ENCODE assay signal across 17 mouse cellular contexts in genomic region chr2:5319138-5319537, GRCm38 (mm10).
"Had no signal": no experiment of that assay in that cellular context is flagged by ENCODE, and none has a peak within 500 bp of the region (broad histone marks: within the 10 kb centered on the region; RNA-seq: fewer than 3 reads in every experiment).

No protein-coding gene starts in this region.

- ATAC-seq: midbrain, embryonic 16.5 days had no signal

- H3K9ac ChIP-seq: lung, embryonic 14.5 days; midbrain, embryonic 12.5 days; neural tube, embryonic 13.5 days; neural tube, embryonic 15.5 days had no signal

- H3K27ac ChIP-seq: midbrain, embryonic 10.5 days; midbrain, embryonic 12.5 days; neural tube, embryonic 13.5 days; neural tube, embryonic 15.5 days had no signal

- H3K36me3 ChIP-seq: midbrain, embryonic 10.5 days; midbrain, embryonic 12.5 days; neural tube, embryonic 13.5 days; neural tube, embryonic 15.5 days had no signal

- DNase-seq: lung, adult 18-20 months; lung, embryonic 14.5 days; lung, postnatal 10 days; lung, postnatal 4 days; midbrain, embryonic 14.5 days; retina, postnatal 1 day; right cerebral cortex, adult 18-20 months; spleen, adult 18-20 months; thymus, adult 2 months; thymus, postnatal 25 days; thymus, postnatal 4 days had no signal

- H3K4me2 ChIP-seq: lung, embryonic 14.5 days; midbrain, embryonic 12.5 days; neural tube, embryonic 13.5 days; neural tube, embryonic 15.5 days had no signal

- H3K27me3 ChIP-seq: neural tube, embryonic 13.5 days; neural tube, embryonic 15.5 days had no signal

- H3K9me3 ChIP-seq: midbrain, embryonic 10.5 days; midbrain, embryonic 12.5 days; neural tube, embryonic 13.5 days; neural tube, embryonic 15.5 days had no signal

- H3K4me3 ChIP-seq: midbrain, embryonic 10.5 days; midbrain, embryonic 12.5 days; myocyte; neural tube, embryonic 13.5 days; neural tube, embryonic 15.5 days had no signal
